Mouse (Mus musculus): Measurements from ENCODE around the gene Tecpr1. TPM values are rescaled to one million over a fixed set of nuclear protein-coding genes. Genes with fewer than 3 reads are reported as not detected.
A peak's percentile ranks its signal among the peaks of the same experiment; 100 is the strongest.

Gene Tecpr1
- polyA plus RNA-seq, 1 experiment from 2014 or later, result 13.2 TPM

GRCm38 (mm10) chr5:144162813-144163517 is 60.5 kb downstream of the Tecpr1 start:
- ATAC-seq (replicated peaks; ENCODE audit: insufficient number of reproducible peaks, low FRiP score, low TSS enrichment), result no peak
- no peaks in the 10 kb centered on the region for H3K27me3 ChIP-seq (ENCODE audit: control insufficient read depth, insufficient read depth, low read length)
- no peak overlapping the region for H3K9ac ChIP-seq (ENCODE audit: low read depth, low read length)
- no peak overlapping the region for H3K4me3 ChIP-seq (ENCODE audit: low read depth, low read length)
- WGBS (ENCODE audit: insufficient replicate concordance), result 87% methylated on average over 10 of the region's 10 CpGs
- H3K4me2 ChIP-seq, result no peak overlapping the region
- H3K27ac ChIP-seq (ENCODE audit: low read depth, low read length), result no peak overlapping the region
- H3K36me3 ChIP-seq (ENCODE audit: control insufficient read depth, insufficient read depth, low read length), result no peaks in the 10 kb centered on the region; the same call in 1 of the 2 replicates
- H3K4me1 ChIP-seq (ENCODE audit: control insufficient read depth, insufficient read depth, low read length), result no peaks in the 10 kb centered on the region
- no peaks in the 10 kb centered on the region for H3K9me3 ChIP-seq (replicated peaks; ENCODE audit: control insufficient read depth, low read length)

DNA sequence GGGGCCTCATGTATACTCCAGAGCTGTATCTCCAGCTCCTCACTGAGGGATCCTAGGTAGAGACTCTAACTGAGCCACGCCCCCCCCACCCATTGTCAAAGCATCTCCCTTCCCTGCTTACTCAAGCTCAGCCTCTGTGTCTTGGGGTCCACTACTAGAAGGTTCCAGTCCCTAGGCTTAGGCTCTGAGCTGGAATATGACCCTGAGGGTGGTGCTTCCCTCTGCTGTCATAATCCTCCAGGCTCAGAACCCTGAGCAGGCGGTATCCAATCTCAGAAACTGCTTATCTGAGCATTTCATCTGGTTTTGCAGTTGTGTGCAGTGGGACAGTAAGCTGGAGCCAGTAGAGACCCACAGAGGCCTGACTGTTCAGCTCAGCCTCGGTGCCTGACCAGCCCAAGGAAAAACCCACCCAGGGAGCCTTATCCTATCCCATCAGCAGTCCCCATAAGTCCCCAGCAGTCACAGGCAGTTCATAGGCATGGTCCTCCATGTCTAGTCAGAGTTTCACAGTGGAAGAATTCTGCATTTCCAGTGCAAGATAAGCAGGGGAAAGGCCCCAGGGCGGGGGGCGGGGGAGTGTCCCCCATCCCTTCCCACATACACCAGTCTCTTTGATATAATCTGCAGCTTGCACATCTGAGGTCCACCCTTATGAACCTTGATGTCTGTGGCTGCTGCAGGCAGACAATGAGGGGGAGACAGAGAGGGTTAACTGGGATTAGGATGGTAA is 61.2 kb downstream of the Tecpr1 start:
- no peak for ATAC-seq (replicated peaks; ENCODE audit: insufficient number of reproducible peaks, low FRiP score, low TSS enrichment)
- H3K9me3 ChIP-seq (replicated peaks; ENCODE audit: control insufficient read depth, low read length), result no peaks in the 10 kb centered on the region
- H3K27ac ChIP-seq (ENCODE audit: low read depth, low read length), result no peak overlapping the region
- H3K4me1 ChIP-seq (ENCODE audit: control insufficient read depth, insufficient read depth, low read length), result no peaks in the 10 kb centered on the region
- H3K9ac ChIP-seq (ENCODE audit: low read depth, low read length), result no peak overlapping the region
- no peaks in the 10 kb centered on the region; the same call in 1 of the 2 replicates for H3K36me3 ChIP-seq (ENCODE audit: control insufficient read depth, insufficient read depth, low read length)
- no peak overlapping the region for H3K4me3 ChIP-seq (ENCODE audit: low read depth, low read length)
- H3K4me2 ChIP-seq, result no peak overlapping the region
- no peaks in the 10 kb centered on the region for H3K27me3 ChIP-seq (ENCODE audit: control insufficient read depth, insufficient read depth, low read length)
- 70% methylated on average over 5 of the region's 5 CpGs for WGBS (ENCODE audit: insufficient replicate concordance)

DNA sequence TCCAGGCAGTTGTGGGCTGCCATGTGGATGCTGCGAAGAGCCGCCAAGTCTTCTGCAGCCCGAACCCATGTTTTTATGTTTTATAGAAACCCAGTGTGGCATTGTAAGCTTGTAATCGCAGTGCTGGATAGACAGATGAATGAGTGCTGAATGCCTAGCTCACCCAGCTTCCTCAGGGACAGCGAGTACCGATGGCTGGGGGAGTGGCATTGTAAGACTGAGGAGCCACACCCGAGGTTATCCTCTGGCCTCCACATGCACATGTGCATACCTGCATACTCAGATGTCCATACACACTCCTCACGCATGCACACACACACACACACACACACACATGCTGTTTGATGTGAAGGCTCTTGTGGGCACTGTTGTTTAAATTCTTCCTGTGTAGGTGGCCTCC is 64.3 kb downstream of the Tecpr1 start:
- Histone ChIP-seq H3K27me3 (ENCODE audit: control insufficient read depth, insufficient read depth, low read length) (no peaks in the 10 kb centered on the region), H3K27ac (ENCODE audit: low read depth, low read length) (no peak overlapping the region), H3K36me3 (ENCODE audit: control insufficient read depth, insufficient read depth, low read length) (no peaks in the 10 kb centered on the region), H3K4me1 (ENCODE audit: control insufficient read depth, insufficient read depth, low read length) (no peaks in the 10 kb centered on the region), H3K4me2 (no peak overlapping the region), H3K9me3 (replicated peaks; ENCODE audit: control insufficient read depth, low read length) (no peaks in the 10 kb centered on the region), H3K9ac (ENCODE audit: low read depth, low read length) (no peak overlapping the region), H3K4me3 (ENCODE audit: low read depth, low read length) (no peak overlapping the region)
- WGBS (ENCODE audit: insufficient replicate concordance), result 86% methylated on average over 8 of the region's 8 CpGs
- ATAC-seq (replicated peaks; ENCODE audit: insufficient number of reproducible peaks, low FRiP score, low TSS enrichment), result no peak

DNA sequence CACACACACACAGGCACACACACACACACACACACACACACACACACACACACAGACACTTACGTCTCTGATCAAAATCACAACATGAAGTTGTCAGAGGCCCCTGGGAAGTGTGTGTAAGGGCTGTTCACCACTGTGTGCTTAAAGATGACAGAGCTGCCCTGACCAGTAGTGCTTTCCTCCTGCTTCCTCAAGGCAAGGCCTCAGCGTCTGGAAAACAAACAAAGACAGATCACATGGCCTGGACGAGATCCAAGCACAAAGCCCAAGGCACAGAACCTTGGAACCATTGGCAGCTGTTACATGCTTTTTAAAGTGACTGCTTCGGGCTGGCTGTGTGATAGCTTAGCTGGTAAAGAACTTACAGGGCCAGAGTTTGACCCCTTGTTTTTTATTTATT is 64.8 kb downstream of the Tecpr1 start:
- Histone ChIP-seq H3K36me3 (ENCODE audit: control insufficient read depth, insufficient read depth, low read length) (no peaks in the 10 kb centered on the region), H3K4me3 (ENCODE audit: low read depth, low read length) (no peak overlapping the region), H3K9ac (ENCODE audit: low read depth, low read length) (no peak overlapping the region), H3K4me2 (no peak overlapping the region), H3K9me3 (replicated peaks; ENCODE audit: control insufficient read depth, low read length) (no peaks in the 10 kb centered on the region), H3K27me3 (ENCODE audit: control insufficient read depth, insufficient read depth, low read length) (no peaks in the 10 kb centered on the region), H3K4me1 (ENCODE audit: control insufficient read depth, insufficient read depth, low read length) (no peaks in the 10 kb centered on the region), H3K27ac (ENCODE audit: low read depth, low read length) (peak overlapping the region; percentile 29; the same call in 1 of the 2 replicates)
- ATAC-seq (replicated peaks; ENCODE audit: insufficient number of reproducible peaks, low FRiP score, low TSS enrichment), result no peak; the same call in 1 of the 2 replicates
- WGBS (ENCODE audit: insufficient replicate concordance), result 45% methylated on average over 4 of the region's 4 CpGs

DNA sequence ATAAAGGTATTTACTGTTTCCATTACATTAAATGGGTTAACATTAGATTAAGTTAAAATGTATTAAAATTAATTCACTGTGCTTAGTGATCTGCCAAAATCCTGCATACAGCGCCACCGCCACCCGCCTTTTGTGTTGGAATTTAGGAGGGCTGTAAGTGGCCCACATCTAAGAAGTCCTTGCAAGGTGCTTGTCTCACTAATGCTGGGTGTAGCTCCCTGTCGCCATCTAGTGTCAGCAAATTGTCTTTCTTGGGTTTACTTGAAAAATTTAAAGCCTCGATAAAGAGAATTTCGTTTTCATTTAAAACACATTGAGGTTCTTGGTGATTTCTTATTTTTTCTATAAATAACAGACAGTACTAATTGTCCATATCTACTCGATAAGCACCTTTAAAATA is 68.9 kb downstream of the Tecpr1 start:
- peaks cover 3% of the 10 kb centered on the region; the same call in 1 of the 2 replicates for H3K4me1 ChIP-seq (ENCODE audit: control insufficient read depth, insufficient read depth, low read length)
- H3K36me3 ChIP-seq (ENCODE audit: control insufficient read depth, insufficient read depth, low read length), result no peaks in the 10 kb centered on the region
- no peak overlapping the region for H3K4me3 ChIP-seq (ENCODE audit: low read depth, low read length)
- 32% methylated on average over 7 of the region's 7 CpGs for WGBS (ENCODE audit: insufficient replicate concordance)
- no peaks in the 10 kb centered on the region for H3K9me3 ChIP-seq (replicated peaks; ENCODE audit: control insufficient read depth, low read length)
- H3K27ac ChIP-seq (ENCODE audit: low read depth, low read length), result no peak overlapping the region
- no peak for ATAC-seq (replicated peaks; ENCODE audit: insufficient number of reproducible peaks, low FRiP score, low TSS enrichment)
- no peak overlapping the region for H3K4me2 ChIP-seq
- no peak overlapping the region for H3K9ac ChIP-seq (ENCODE audit: low read depth, low read length)
- no peaks in the 10 kb centered on the region for H3K27me3 ChIP-seq (ENCODE audit: control insufficient read depth, insufficient read depth, low read length)

DNA sequence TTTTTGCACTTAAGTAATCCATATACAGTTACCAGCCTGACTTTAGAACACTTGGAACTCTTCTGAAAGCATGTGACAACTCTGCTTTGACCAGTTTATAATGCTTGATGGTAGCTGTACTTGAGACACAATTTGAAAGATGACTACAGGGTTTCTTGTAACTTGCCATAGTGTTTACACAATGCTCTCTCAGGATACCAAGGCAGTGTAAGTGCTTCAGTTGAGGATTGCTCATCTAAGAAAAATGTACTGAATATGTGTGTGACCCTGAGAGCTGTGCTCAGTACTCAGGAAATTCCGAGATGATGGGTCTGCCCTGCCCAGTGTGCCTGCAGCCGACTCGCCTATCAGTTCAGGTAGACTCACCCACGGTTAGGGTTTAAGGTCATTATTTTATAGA is 72.1 kb downstream of the Tecpr1 start:
- H3K9ac ChIP-seq (ENCODE audit: low read depth, low read length), result no peak overlapping the region
- H3K4me2 ChIP-seq, result no peak overlapping the region
- no peak overlapping the region for H3K4me3 ChIP-seq (ENCODE audit: low read depth, low read length)
- no peak overlapping the region for H3K27ac ChIP-seq (ENCODE audit: low read depth, low read length)
- peaks cover 3% of the 10 kb centered on the region; the same call in 1 of the 2 replicates for H3K4me1 ChIP-seq (ENCODE audit: control insufficient read depth, insufficient read depth, low read length)
- ATAC-seq (replicated peaks; ENCODE audit: insufficient number of reproducible peaks, low FRiP score, low TSS enrichment), result no peak
- no peaks in the 10 kb centered on the region for H3K9me3 ChIP-seq (replicated peaks; ENCODE audit: control insufficient read depth, low read length)
- H3K27me3 ChIP-seq (ENCODE audit: control insufficient read depth, insufficient read depth, low read length), result no peaks in the 10 kb centered on the region
- peaks cover 7% of the 10 kb centered on the region; the same call in 1 of the 2 replicates for H3K36me3 ChIP-seq (ENCODE audit: control insufficient read depth, insufficient read depth, low read length)
- 85% methylated on average over 4 of the region's 4 CpGs for WGBS (ENCODE audit: insufficient replicate concordance)

- H3K4me1 ChIP-seq (ENCODE audit: control insufficient read depth, insufficient read depth, low read length), result peaks cover 3% of the 10 kb centered on the region; the same call in 1 of the 2 replicates
- 85% methylated on average over 4 of the region's 4 CpGs for WGBS (ENCODE audit: insufficient replicate concordance)
- H3K9ac ChIP-seq (ENCODE audit: low read depth, low read length), result no peak overlapping the region
- no peak overlapping the region for H3K4me2 ChIP-seq
- H3K27me3 ChIP-seq (ENCODE audit: control insufficient read depth, insufficient read depth, low read length), result no peaks in the 10 kb centered on the region
- no peak for ATAC-seq (replicated peaks; ENCODE audit: insufficient number of reproducible peaks, low FRiP score, low TSS enrichment)
- H3K4me3 ChIP-seq (ENCODE audit: low read depth, low read length), result no peak overlapping the region
- H3K9me3 ChIP-seq (replicated peaks; ENCODE audit: control insufficient read depth, low read length), result no peaks in the 10 kb centered on the region
- H3K27ac ChIP-seq (ENCODE audit: low read depth, low read length), result no peak overlapping the region
- H3K36me3 ChIP-seq (ENCODE audit: control insufficient read depth, insufficient read depth, low read length), result peaks cover 7% of the 10 kb centered on the region; the same call in 1 of the 2 replicates
Measured at GRCm38 (mm10) chr5:144149530-144149929, 73.9 kb downstream of the Tecpr1 start.

- Histone ChIP-seq H3K9me3 (replicated peaks; ENCODE audit: control insufficient read depth, low read length) (no peaks in the 10 kb centered on the region), H3K36me3 (ENCODE audit: control insufficient read depth, insufficient read depth, low read length) (peaks cover 7% of the 10 kb centered on the region; the same call in 1 of the 2 replicates), H3K27ac (ENCODE audit: low read depth, low read length) (no peak overlapping the region), H3K4me3 (ENCODE audit: low read depth, low read length) (no peak overlapping the region), H3K9ac (ENCODE audit: low read depth, low read length) (no peak overlapping the region), H3K27me3 (ENCODE audit: control insufficient read depth, insufficient read depth, low read length) (no peaks in the 10 kb centered on the region), H3K4me2 (no peak overlapping the region), H3K4me1 (ENCODE audit: control insufficient read depth, insufficient read depth, low read length) (peaks cover 3% of the 10 kb centered on the region; the same call in 1 of the 2 replicates)
- ATAC-seq (replicated peaks; ENCODE audit: insufficient number of reproducible peaks, low FRiP score, low TSS enrichment), result no peak
Measured at GRCm38 (mm10) chr5:144146898-144147297, 76.5 kb downstream of the Tecpr1 start.

Measured in heart, embryonic 11.5 days (tissue).